Mouse (Mus musculus): ENCODE measurements around the gene Tmem222. TPM values are rescaled to one million over a fixed set of nuclear protein-coding genes. Genes with fewer than 3 reads are reported as not detected.
A peak's percentile ranks its signal among the peaks of the same experiment; 100 is the strongest.

Gene Tmem222
- polyA plus RNA-seq, 1 experiment from 2014 or later, result 85.7 TPM

DNA sequence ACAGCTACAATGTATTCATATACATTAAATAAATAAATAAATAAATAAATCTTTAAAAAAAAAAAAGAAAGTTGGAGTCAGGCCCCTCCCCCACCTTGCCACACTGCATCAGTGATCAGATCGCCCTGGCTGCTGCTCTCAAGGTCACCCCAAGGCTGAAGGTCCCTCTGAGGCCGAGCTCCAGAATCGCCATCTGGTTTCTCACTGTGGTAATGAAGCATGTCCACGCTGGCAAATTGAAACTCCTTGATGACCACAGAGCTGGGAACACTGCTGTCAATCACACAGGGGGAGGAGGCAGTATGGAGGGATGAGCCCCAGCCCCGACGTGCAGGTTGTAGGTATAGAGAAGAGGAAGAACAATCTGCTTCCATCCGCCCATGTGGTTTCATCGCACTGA is 50.0 kb downstream of the Tmem222 start:
- no peak overlapping the region for H3K27ac ChIP-seq
- WGBS, result 48% methylated on average over 8 of the region's 8 CpGs
- no peaks in the 10 kb centered on the region for H3K9me3 ChIP-seq (replicated peaks)
- no peaks in the 10 kb centered on the region for H3K27me3 ChIP-seq
- H3K4me1 ChIP-seq, result peaks cover 15% of the 10 kb centered on the region
- no peak overlapping the region for H3K9ac ChIP-seq
- ATAC-seq (replicated peaks; ENCODE audit: low FRiP score), result no peak
- no peaks in the 10 kb centered on the region for H3K36me3 ChIP-seq
- no peak overlapping the region for H3K4me3 ChIP-seq (replicated peaks)
- H3K4me2 ChIP-seq, result no peak overlapping the region

DNA sequence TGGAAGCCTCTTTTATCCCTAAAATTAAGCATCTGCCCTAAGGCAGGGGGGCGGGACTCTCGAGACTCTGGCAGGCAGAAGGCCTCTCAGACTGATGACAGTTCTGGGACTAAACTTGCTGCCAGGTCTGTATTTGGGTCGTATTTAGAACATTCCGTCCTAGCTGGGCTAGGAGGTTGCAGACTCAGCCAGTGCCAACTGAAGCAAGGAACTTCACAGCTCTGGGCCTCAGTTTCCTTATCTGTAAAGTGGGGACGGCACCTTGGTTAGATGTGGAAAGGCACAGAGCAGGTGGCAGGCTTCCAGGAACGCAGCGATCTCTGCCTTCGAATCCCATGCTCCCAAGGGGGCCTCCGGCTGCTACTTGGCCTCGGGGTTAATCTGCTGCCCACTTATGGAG is 51.5 kb downstream of the Tmem222 start:
- no peak overlapping the region; the same call in 1 of the 2 replicates for H3K27ac ChIP-seq
- 63% methylated on average over 10 of the region's 10 CpGs for WGBS
- no peak overlapping the region for H3K9ac ChIP-seq
- no peak for ATAC-seq (replicated peaks; ENCODE audit: low FRiP score)
- no peak overlapping the region for H3K4me3 ChIP-seq (replicated peaks)
- no peaks in the 10 kb centered on the region for H3K9me3 ChIP-seq (replicated peaks)
- no peak overlapping the region for H3K4me2 ChIP-seq
- H3K27me3 ChIP-seq, result peaks cover 7% of the 10 kb centered on the region; the same call in 1 of the 2 replicates
- peaks cover 27% of the 10 kb centered on the region for H3K4me1 ChIP-seq
- H3K36me3 ChIP-seq, result no peaks in the 10 kb centered on the region

DNA sequence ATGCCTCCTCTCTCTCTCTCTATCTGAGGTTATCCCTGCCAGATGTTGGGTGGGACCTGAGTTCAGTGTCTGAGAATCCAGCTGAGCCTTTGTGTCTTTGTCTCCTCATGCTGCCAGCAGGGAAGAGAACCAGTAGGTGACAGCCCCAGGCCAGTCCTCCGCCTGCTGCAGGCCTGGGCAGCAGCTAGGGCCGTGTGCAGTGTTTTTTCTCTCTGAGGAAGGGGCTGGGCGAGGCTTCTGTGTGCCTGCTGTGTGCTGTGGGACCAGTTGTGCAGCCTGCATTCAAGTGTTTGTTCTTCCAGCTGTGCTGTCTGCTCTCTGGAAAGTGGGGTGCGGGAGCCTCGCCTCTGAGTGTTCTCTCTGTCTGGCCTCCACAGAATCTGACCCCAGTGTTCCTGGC is 53.7 kb downstream of the Tmem222 start:
- 66% methylated on average over 5 of the region's 5 CpGs for WGBS
- ATAC-seq (replicated peaks; ENCODE audit: low FRiP score), result no peak
- Histone ChIP-seq H3K4me1 (peaks cover 35% of the 10 kb centered on the region), H3K9me3 (replicated peaks) (no peaks in the 10 kb centered on the region), H3K9ac (no peak overlapping the region), H3K4me2 (no peak overlapping the region), H3K27ac (no peak overlapping the region), H3K36me3 (no peaks in the 10 kb centered on the region), H3K4me3 (replicated peaks) (no peak overlapping the region), H3K27me3 (peaks cover 16% of the 10 kb centered on the region; the same call in 1 of the 2 replicates)

DNA sequence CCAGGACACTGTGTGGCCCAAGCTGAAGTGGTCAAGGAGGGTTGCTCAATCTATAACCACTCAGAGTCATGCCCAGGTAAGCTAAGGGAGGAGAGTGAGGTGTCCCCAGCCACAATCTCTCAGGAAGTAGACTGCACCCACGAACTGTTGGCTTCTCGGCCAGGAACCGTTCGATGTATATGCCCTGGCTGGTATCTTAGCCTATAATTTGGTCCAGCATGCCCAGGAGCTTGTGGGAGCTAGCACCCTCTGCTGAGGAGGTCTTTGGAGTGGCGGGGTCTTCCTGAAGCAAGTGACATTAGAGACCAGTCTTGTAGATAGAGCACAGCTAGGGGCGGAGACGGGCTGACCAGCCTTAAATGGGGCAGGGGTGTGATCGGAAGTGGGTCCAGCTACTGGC is 55.9 kb downstream of the Tmem222 start:
- Histone ChIP-seq H3K27ac (no peak overlapping the region), H3K27me3 (peaks cover 20% of the 10 kb centered on the region; the same call in 1 of the 2 replicates), H3K9ac (no peak overlapping the region), H3K36me3 (no peaks in the 10 kb centered on the region), H3K9me3 (replicated peaks) (no peaks in the 10 kb centered on the region), H3K4me1 (peaks cover 37% of the 10 kb centered on the region), H3K4me3 (replicated peaks) (no peak overlapping the region), H3K4me2 (peak overlapping the region; percentile 64; the same call in 1 of the 2 replicates)
- ATAC-seq (replicated peaks; ENCODE audit: low FRiP score), result no peak
- WGBS, result 84% methylated on average over 8 of the region's 8 CpGs

DNA sequence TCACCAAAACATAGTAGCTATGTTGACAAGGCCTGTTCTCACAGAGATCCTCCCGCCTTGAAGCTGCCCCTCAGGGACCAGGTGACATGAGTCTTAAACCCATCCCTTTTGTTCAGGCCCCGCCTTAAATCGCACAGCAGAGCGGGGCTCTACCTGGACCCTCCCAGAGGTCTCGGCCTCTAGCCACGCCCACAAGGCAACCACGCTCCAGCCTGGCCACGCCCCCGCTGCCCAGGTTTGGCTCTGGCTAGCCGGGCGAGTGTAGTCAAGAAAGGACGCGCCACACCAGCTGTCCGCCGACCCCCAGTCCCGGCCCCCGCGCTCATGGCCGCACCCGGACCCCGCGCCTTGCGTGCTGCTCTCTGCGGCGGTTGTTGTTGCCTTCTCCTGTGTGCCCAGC is 56.9 kb downstream of the Tmem222 start:
- Histone ChIP-seq H3K9ac (peak overlapping the region; percentile 31), H3K4me1 (peaks cover 32% of the 10 kb centered on the region)
- 3% methylated on average over 25 of the region's 25 CpGs for WGBS

DNA sequence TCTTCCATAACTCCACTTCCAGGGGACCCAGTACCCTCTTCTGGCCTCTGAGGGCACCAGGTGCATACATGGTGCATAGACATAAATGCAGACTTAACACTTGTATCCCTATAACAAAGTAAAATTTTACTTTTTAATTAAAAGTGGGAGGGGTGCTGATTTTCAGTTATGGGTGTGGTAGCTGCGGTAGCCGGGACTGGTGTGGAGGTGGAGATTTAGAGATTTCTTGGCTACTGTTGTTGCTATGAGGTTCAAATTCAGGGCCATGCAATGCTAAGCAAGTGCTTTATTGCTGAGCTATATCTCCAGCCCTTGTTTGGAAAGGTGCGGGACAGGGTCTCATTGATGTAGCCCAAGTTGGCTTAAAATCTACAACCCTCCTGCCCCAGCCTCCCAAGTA is 58.8 kb downstream of the Tmem222 start:
- peaks cover 28% of the 10 kb centered on the region for H3K27me3 ChIP-seq
- no peaks in the 10 kb centered on the region for H3K36me3 ChIP-seq
- H3K27ac ChIP-seq, result no peak overlapping the region
- no peak overlapping the region for H3K4me2 ChIP-seq
- H3K9me3 ChIP-seq (replicated peaks), result no peaks in the 10 kb centered on the region
- H3K9ac ChIP-seq, result no peak overlapping the region
- 86% methylated on average over 3 of the region's 3 CpGs for WGBS
- no peak for ATAC-seq (replicated peaks; ENCODE audit: low FRiP score)
- H3K4me3 ChIP-seq (replicated peaks), result no peak overlapping the region
- H3K4me1 ChIP-seq, result peaks cover 32% of the 10 kb centered on the region

More for the DNA sequence above, 56.9 kb downstream of the Tmem222 start:
- Histone ChIP-seq H3K4me3 (replicated peaks) (peak overlapping the region; percentile 36), H3K4me2 (peak overlapping the region; percentile 64), H3K27me3 (peaks cover 20% of the 10 kb centered on the region; the same call in 1 of the 2 replicates), H3K27ac (peak overlapping the region; percentile 24; the same call in 1 of the 2 replicates), H3K36me3 (no peaks in the 10 kb centered on the region), H3K9me3 (replicated peaks) (no peaks in the 10 kb centered on the region)
- peak; percentile 74 for ATAC-seq (replicated peaks; ENCODE audit: low FRiP score)

DNA sequence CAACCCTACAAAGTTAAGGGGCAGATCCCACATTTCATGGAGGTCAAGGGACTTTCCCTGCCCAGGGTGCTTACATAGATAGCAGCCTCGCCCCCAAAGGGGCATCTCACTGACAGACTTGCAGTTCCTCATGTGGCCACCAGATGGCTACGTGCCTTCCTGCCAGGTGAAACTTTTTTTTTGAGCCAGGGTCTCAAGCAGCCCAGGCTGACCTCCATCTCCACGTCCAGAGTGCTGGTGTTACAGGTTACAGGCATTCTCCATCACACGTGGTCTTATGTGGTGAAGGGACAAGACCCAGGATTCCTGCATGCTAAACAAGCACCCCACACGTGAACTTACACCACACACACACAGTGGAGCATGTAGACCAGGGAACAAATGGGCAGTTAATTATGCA is 60.0 kb downstream of the Tmem222 start:
- 3% methylated on average over 5 of the region's 5 CpGs for WGBS
- Histone ChIP-seq H3K27me3 (peaks cover 39% of the 10 kb centered on the region), H3K4me1 (peaks cover 37% of the 10 kb centered on the region), H3K9ac (no peak overlapping the region), H3K9me3 (replicated peaks) (no peaks in the 10 kb centered on the region), H3K4me2 (no peak overlapping the region), H3K4me3 (replicated peaks) (no peak overlapping the region; the same call in 1 of the 2 replicates), H3K36me3 (no peaks in the 10 kb centered on the region), H3K27ac (no peak overlapping the region)
- ATAC-seq (replicated peaks; ENCODE audit: low FRiP score), result no peak

Other genes starting within 250 kb of the Tmem222 start
- 107 and 109 TPM in 2 replicates for gene Wasf2, start 147.3 kb downstream of the Tmem222 start, polyA plus RNA-seq (2015; fragmentation: Nextera tagmentation; extraction: Ambion mirVana)
- 7.8 and 8.2 TPM in 2 replicates for gene Cd164l2, start 65.7 kb downstream of the Tmem222 start, polyA plus RNA-seq (2015; fragmentation: Nextera tagmentation; extraction: Ambion mirVana)
- 0.09 and 0.12 TPM in 2 replicates for gene Gpr3, start 65.3 kb downstream of the Tmem222 start, polyA plus RNA-seq (2015; fragmentation: Nextera tagmentation; extraction: Ambion mirVana)
- gene Map3k6, start 37.0 kb downstream of the Tmem222 start, polyA plus RNA-seq (2015; fragmentation: Nextera tagmentation; extraction: Ambion mirVana), result 4.0 and 4.3 TPM in 2 replicates
- gene Sytl1, start 14.7 kb downstream of the Tmem222 start, polyA plus RNA-seq (2015; fragmentation: Nextera tagmentation; extraction: Ambion mirVana), result 0.96 and 1.8 TPM in 2 replicates
- 12.0 and 13.1 TPM in 2 replicates for gene Wdtc1, start 75.7 kb upstream of the Tmem222 start, polyA plus RNA-seq (2015; fragmentation: Nextera tagmentation; extraction: Ambion mirVana)
- 7.5 and 8.3 TPM in 2 replicates for gene Slc9a1, start 91.9 kb upstream of the Tmem222 start, polyA plus RNA-seq (2015; fragmentation: Nextera tagmentation; extraction: Ambion mirVana)
- 1.2 and 1.3 TPM in 2 replicates for gene Tent5b, start 202.3 kb upstream of the Tmem222 start, polyA plus RNA-seq (2015; fragmentation: Nextera tagmentation; extraction: Ambion mirVana)
- gene Trnp1, start 220.8 kb upstream of the Tmem222 start, polyA plus RNA-seq (2015; fragmentation: Nextera tagmentation; extraction: Ambion mirVana), result 0.64 and 1.0 TPM in 2 replicates
- gene Kdf1, start 241.2 kb upstream of the Tmem222 start, polyA plus RNA-seq (2015; fragmentation: Nextera tagmentation; extraction: Ambion mirVana), result 22.0 and 22.4 TPM in 2 replicates